Mouse (Mus musculus) lung, adult 2 months (tissue): ENCODE results near the gene Tbrg4. TPM values are rescaled to one million over a fixed set of nuclear protein-coding genes. Genes with fewer than 3 reads are reported as not detected.

ENCODE experiments used
- DNase-seq: peaks from one replicate; pipeline ENCODE4 v3.0.0; 2022
- H3K4me1 ChIP-seq: fragments of 200-500 bp; 2 replicates; pipeline ENCODE4 v1.6.1; 2011; ENCODE audit warnings: low read length; ENCODE audit not compliant: control insufficient read depth, insufficient read depth
- H3K4me3 ChIP-seq: fragments of 200-500 bp; replicated peaks from 2 replicates; pipeline ENCODE3; 2011; ENCODE audit warnings: low read depth, mild to moderate bottlenecking, control low read depth, low read length; ENCODE audit errors: extremely low read depth
- CTCF ChIP-seq: fragments of 200-500 bp; IDR thresholded peaks from 2 replicates; pipeline ENCODE4 v1.5.1; 2011; ENCODE audit warnings: mild to moderate bottlenecking, low read length, control low read depth; ENCODE audit not compliant: insufficient read depth
- POLR2A ChIP-seq: fragments of 200-500 bp; IDR thresholded peaks from 2 replicates; pipeline ENCODE4 v1.6.1; 2011; ENCODE audit warnings: low read depth, mild to moderate bottlenecking, control low read depth, low read length, borderline replicate concordance; ENCODE audit errors: extremely low read depth
- WGBS: fragments of 180-500 bp; shearing (Covaris S2); methylation state at CpG from one replicate; pipeline ENCODE4 v1.1.7; 2018; 5-methylcytosine and 5-hydroxymethylcytosine counted together
- polyA plus RNA-seq: library from polyadenylated mRNA; depleted of rRNA; stranded (reverse); fragments of >200 nt; gene quantifications from 2 replicates; pipeline ENCODE4 v1.2.3, GENCODE M21; 2012; rRNA removed

Gene Tbrg4
- polyA plus RNA-seq, 1 experiment = 51.6 TPM

DNA sequence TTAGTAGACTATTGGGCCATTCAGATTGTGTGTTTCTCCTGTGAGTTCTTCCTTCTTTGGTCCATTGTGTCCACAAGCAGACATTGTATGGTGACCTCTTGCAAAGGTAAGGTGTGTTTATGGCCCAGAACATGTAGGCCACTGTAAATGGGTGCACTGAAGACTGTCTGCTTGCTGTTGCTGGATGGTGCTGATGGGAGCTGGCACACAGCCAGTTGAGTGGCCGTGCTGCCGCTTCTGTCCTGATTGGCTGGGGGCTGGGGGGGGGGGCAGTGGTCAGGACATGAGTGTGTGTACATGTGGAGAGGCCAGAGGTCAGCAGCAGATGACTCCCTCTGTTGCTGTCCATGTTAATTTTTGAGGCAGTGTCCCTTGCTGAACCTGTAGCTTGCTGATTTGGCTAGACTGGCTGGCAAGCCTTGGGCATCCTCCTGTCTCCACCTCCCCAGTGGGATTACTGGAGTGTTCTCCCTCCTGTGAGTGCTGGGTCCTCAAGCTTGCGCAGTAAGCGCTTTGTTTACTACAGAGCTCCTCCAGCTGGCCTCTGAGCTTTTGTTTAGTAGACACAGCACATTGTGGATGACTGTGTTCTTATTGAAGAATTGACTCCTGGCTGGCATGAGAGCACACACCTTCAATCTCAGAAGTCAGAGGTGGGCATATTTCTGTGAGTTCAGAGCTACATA lies 45.7 kb downstream of the Tbrg4 start:
- WGBS = 68% methylated on average over 4 of the region's 4 CpGs
- DNase-seq = no peak
- TF ChIP-seq CTCF (no peak), POLR2A (no peak)
- H3K4me1 ChIP-seq = no peaks in the 10 kb centered on the region
- H3K4me3 ChIP-seq = no peak overlapping the region

DNA sequence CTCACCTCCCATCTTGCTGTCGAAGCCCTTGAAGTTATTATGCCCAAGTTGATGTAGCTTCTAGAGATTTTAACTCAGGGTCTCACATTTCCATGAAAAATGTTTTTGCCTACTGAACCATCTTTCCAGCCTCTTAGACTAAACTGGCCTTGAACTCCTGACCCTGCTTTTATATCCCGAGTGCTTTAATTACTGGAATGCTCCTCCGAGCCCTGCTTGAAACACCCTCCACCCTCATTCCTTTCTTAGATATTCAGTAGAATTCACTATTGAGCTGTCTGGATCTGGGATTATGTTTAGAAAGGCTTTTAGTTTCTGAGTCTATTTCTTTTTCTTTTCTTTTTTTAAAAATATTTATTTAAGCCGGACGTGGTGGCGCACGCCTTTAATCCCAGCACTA lies 46.5 kb downstream of the Tbrg4 start:
- DNase-seq = no peak
- Histone ChIP-seq H3K4me1 (no peaks in the 10 kb centered on the region), H3K4me3 (no peak overlapping the region)
- no peak for TF ChIP-seq POLR2A
- TF ChIP-seq CTCF = no peak
- 85% methylated on average over 7 of the region's 7 CpGs for WGBS

DNA sequence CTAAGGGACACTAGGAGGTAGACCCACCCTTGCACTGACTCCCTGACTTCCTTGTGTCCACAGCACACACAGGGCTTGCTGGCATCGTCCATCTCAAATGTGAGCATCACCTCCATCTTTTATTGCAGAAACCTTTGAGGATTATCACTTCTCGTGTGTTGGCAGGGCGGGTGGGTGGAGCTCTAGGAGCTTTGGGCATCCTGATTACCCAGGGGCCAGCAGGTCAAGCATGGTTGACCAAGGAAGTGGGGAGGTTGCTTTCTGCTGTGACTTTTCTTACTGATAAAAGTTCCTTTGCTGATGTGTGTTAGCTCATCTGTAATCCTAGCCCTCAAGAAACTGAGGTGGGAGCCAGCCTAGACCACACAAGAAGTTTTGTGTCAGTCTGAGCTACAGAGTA lies 49.7 kb downstream of the Tbrg4 start:
- no peaks in the 10 kb centered on the region; the same call in 1 of the 2 replicates for H3K4me1 ChIP-seq
- TF ChIP-seq CTCF (no peak), POLR2A (no peak)
- no peak for DNase-seq
- H3K4me3 ChIP-seq = no peak overlapping the region
- 92% methylated on average over 3 of the region's 3 CpGs for WGBS

DNA sequence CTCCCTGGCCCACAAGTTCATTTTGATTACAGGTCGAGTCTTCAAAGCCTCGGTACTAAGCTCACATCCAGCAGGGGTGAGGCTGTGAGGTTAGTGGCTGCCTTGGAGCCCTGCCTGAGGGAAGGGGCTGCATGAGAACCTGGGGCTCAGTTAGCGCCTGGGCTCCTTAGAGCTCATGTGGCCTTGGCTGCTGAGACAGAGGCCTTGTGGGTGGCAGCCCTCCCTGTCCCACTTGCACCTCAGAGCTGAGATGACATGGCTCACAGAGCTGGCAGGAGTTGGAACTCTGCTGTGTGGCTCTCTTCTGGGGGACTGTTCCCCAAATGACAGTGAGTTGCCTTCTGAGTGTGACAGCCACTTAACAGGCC lies 56.5 kb downstream of the Tbrg4 start:
- TF ChIP-seq POLR2A (no peak), CTCF (no peak)
- no peak for DNase-seq
- WGBS = 50% methylated on average over 3 of the region's 3 CpGs
- Histone ChIP-seq H3K4me1 (peaks cover 3% of the 10 kb centered on the region; the same call in 1 of the 2 replicates), H3K4me3 (no peak overlapping the region)

DNA sequence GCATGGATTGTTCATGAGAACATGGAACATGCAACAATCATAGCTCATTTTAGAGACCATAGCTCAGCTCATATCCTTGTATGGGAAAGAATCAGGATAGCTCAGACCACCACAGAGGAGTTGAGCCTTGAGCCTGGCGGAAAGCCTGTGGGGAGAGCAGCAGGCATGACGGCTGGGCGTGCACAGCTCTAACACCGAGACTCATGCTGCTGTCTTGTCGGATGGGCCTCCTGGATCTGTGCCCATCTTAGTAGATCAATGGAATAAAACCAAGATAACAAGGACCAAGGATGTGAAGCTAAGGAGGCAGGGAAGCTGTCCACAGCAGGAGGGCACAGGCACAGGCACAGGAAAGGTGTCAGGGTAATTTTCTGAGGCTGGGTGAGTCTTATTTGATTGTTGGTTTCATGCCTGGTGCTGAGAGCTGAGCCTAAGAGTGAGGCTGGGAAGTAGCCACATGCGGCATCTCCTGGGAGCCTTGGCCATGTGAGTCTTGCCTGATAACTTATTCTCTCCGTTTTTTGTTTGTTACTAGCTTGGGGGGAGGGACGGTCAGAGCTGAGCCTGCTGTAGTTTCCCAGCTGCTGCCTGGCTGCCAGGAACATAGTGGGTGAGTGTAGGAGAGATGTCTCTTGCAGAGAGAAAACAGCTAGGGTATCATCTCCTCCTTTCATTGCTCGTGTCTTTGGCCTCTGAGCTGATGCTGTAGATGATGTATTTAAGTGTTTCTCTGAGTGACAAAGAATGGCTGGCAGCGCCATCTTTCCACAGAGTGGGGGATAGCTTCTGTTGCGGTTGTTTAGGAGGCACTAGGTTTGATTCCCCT lies 57.1 kb downstream of the Tbrg4 start:
- TF ChIP-seq CTCF (no peak), POLR2A (no peak)
- H3K4me1 ChIP-seq = peaks cover 3% of the 10 kb centered on the region; the same call in 1 of the 2 replicates
- DNase-seq = no peak
- no peak overlapping the region for H3K4me3 ChIP-seq
- 62% methylated on average over 11 of the region's 11 CpGs for WGBS

DNA sequence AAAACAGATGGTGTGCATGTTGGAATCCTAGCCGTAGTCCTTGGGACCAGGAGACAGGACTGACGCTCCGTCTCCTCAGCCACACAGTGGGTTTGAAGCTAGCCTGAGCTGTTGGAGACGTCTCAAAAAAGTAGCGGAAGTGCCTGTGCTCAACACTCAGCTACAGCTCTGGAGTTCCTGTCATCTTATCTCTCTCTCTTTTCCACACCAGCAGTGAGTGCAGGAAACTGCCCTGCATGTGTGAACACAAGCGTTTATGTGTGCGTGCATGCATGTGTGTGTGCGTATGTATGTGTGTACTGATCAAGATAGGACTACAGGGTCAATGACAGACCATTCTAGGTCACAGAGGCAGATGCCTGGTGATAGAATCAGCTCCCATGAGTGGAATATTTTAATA lies 57.9 kb downstream of the Tbrg4 start:
- WGBS = 61% methylated on average over 8 of the region's 8 CpGs
- Histone ChIP-seq H3K4me1 (peaks cover 3% of the 10 kb centered on the region; the same call in 1 of the 2 replicates), H3K4me3 (no peak overlapping the region)
- no peak for DNase-seq
- TF ChIP-seq POLR2A = no peak
- no peak for TF ChIP-seq CTCF

DNA sequence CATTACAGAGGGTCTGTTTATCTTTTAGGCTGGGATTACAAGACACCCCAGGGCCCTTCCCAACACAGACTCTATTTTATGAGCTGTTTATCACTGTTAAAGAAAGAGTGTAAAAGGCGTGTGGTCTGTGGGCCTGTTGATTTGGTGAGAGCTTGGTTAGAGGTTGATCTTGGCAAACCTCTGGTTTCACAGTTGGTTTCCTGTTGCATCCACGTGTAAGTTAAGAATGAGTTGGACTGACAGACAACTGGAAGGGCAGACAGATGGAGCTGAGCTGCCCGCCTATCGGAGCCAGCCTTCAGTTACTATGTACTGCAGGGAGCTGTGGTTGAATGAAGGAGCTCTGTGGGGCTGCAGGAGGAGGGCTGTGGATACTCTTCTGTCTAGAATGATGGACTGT lies 59.4 kb downstream of the Tbrg4 start:
- Histone ChIP-seq H3K4me1 (peaks cover 3% of the 10 kb centered on the region; the same call in 1 of the 2 replicates), H3K4me3 (no peak overlapping the region)
- WGBS = 60% methylated on average over 4 of the region's 4 CpGs
- DNase-seq = no peak
- TF ChIP-seq CTCF (no peak), POLR2A (no peak)

Other genes starting within 250 kb of the Tbrg4 start
- 50.3 and 58.5 TPM in 2 replicates for gene Zmiz2, start 237.0 kb downstream of the Tbrg4 start, polyA plus RNA-seq
- 407 and 532 TPM in 2 replicates for gene Ppia, start 210.6 kb downstream of the Tbrg4 start, polyA plus RNA-seq
- gene H2afv, start 181.6 kb downstream of the Tbrg4 start, polyA plus RNA-seq = 39.1 and 51.4 TPM in 2 replicates
- gene Purb, start 150.2 kb downstream of the Tbrg4 start, polyA plus RNA-seq = 10.7 and 11.0 TPM in 2 replicates
- gene Myo1g, start 105.1 kb downstream of the Tbrg4 start, polyA plus RNA-seq = 37.1 and 52.3 TPM in 2 replicates
- gene Ccm2, start 79.2 kb downstream of the Tbrg4 start, polyA plus RNA-seq = 77.3 and 100 TPM in 2 replicates
- 2.8 and 4.4 TPM in 2 replicates for gene Nacad, start 20.0 kb downstream of the Tbrg4 start, polyA plus RNA-seq
- not detected in 2 replicates for gene Wap, start 12.6 kb upstream of the Tbrg4 start, polyA plus RNA-seq
- 8.3 and 8.7 TPM in 2 replicates for gene Ramp3, start 32.5 kb upstream of the Tbrg4 start, polyA plus RNA-seq
- not detected in 2 replicates for gene Gm11983, start 211.6 kb upstream of the Tbrg4 start, polyA plus RNA-seq